Mouse (Mus musculus): Measurements from ENCODE around the gene Uqcc3.

The Uqcc3 gene

GRCm38 (mm10) chr19:8880311-8881033, at the start of gene Uqcc3:
TSS of gene Uqcc3 (minus strand) at chr19:8880923.
- in situ Hi-C loops (cut with MboI, MseI), result no loop called here

- in situ Hi-C loops (cut with MboI, MseI), result no loop called here
Measured at GRCm38 (mm10) chr19:8930117-8930516, 49.4 kb upstream of the Uqcc3 start.

- in situ Hi-C loops (cut with MboI, MseI), result no loop called here
Measured at GRCm38 (mm10) chr19:8929224-8930088, 48.7 kb upstream of the Uqcc3 start, which contains the start of the genes Rom1 and Eml3. TSS of gene Rom1 (minus strand) at chr19:8929356. TSS of gene Eml3 (plus strand) at chr19:8929552.

- in situ Hi-C loops (cut with MboI, MseI), result no loop called here
Measured at GRCm38 (mm10) chr19:8928689-8929223, 48.0 kb upstream of the Uqcc3 start.

- in situ Hi-C loops (cut with MboI, MseI), result no loop called here
Measured at GRCm38 (mm10) chr19:8927891-8928525, 47.3 kb upstream of the Uqcc3 start.

GRCm38 (mm10) chr19:8926766-8927165, 46.0 kb upstream of the Uqcc3 start:
- in situ Hi-C loops (cut with MboI, MseI), result no loop called here

GRCm38 (mm10) chr19:8921741-8922140, 41.0 kb upstream of the Uqcc3 start:
- in situ Hi-C loops (cut with MboI, MseI), result no loop called here

GRCm38 (mm10) chr19:8920836-8921291, 40.1 kb upstream of the Uqcc3 start:
- in situ Hi-C loops (cut with MboI, MseI), result no loop called here

- in situ Hi-C loops (cut with MboI, MseI), result no loop called here
Measured at GRCm38 (mm10) chr19:8920073-8920736, 39.5 kb upstream of the Uqcc3 start, which contains the start of gene B3gat3. TSS of gene B3gat3 (plus strand) at chr19:8920374.

GRCm38 (mm10) chr19:8919684-8920072, 39.0 kb upstream of the Uqcc3 start:
- in situ Hi-C loops (cut with MboI, MseI), result no loop called here

- in situ Hi-C loops (cut with MboI, MseI), result no loop called here
Measured at GRCm38 (mm10) chr19:8919000-8919399, 38.3 kb upstream of the Uqcc3 start.

GRCm38 (mm10) chr19:8914212-8914611, 33.5 kb upstream of the Uqcc3 start:
- in situ Hi-C loops (cut with MboI, MseI), result loop anchor here (5.0 kb wide), 1 partner anchor 48 kb away; no protein-coding TSS in a partner anchor

- in situ Hi-C loops (cut with MboI, MseI), result loop anchor here (5.0 kb wide), 1 partner anchor 50 kb away; no protein-coding TSS in a partner anchor
Measured at GRCm38 (mm10) chr19:8911810-8912209, 31.1 kb upstream of the Uqcc3 start.

- in situ Hi-C loops (cut with MboI, MseI), result loop anchor here (10.0 kb wide), 1 partner anchor 84 kb away; the partner anchor contains the start of genes AC129217.1 and Hnrnpul2
Measured at GRCm38 (mm10) chr19:8908531-8908930, 27.8 kb upstream of the Uqcc3 start.

- in situ Hi-C loops (cut with MboI, MseI), result loop anchor here (10.0 kb wide), 1 partner anchor 79 kb away; the partner anchor contains the start of genes AC129217.1 and Hnrnpul2
Measured at GRCm38 (mm10) chr19:8903412-8903811, 22.7 kb upstream of the Uqcc3 start.

GRCm38 (mm10) chr19:8899079-8899478, 18.4 kb upstream of the Uqcc3 start:
- in situ Hi-C loops (cut with MboI, MseI), result loop anchor here (5.0 kb wide), 1 partner anchor 43 kb away; the partner anchor contains the start of gene Mta2

GRCm38 (mm10) chr19:8898576-8898975, 17.9 kb upstream of the Uqcc3 start:
- in situ Hi-C loops (cut with MboI, MseI), result loop anchor here (5.0 kb wide), 1 partner anchor 44 kb away; the partner anchor contains the start of gene Mta2

- in situ Hi-C loops (cut with MboI, MseI), result loop anchor here (5.0 kb wide), 1 partner anchor 44 kb away; the partner anchor contains the start of gene Mta2
Measured at GRCm38 (mm10) chr19:8897865-8898495, 17.3 kb upstream of the Uqcc3 start, which contains the start of gene Ganab. TSS of gene Ganab (plus strand) at chr19:8898071.

GRCm38 (mm10) chr19:8897211-8897864, 16.6 kb upstream of the Uqcc3 start:
- in situ Hi-C loops (cut with MboI, MseI), result loop anchor here (5.0 kb wide), 1 partner anchor 45 kb away; the partner anchor contains the start of gene Mta2

Data from T-helper 2 cell (primary cell).